Mouse (Mus musculus) bone marrow, adult 2 months (tissue): ENCODE results near the gene Igsf11.

ENCODE experiments used
- CTCF ChIP-seq: fragments of 200-500 bp; IDR thresholded peaks from 2 replicates; pipeline ENCODE4 v1.5.1; 2011; ENCODE audit warnings: low read length, control low read depth; ENCODE audit not compliant: control insufficient read depth, insufficient read depth
- POLR2A ChIP-seq: fragments of 200-500 bp; IDR thresholded peaks from 2 replicates; pipeline ENCODE4 v1.6.1; 2011; ENCODE audit warnings: low read depth, mild to moderate bottlenecking, control low read depth, low read length, borderline replicate concordance; ENCODE audit not compliant: control insufficient read depth

- TF ChIP-seq CTCF (no peak), POLR2A (no peak)
Observed at GRCm38 (mm10) chr16:38918121-38918520, 25.6 kb downstream of the Igsf11 start.
